Mouse (Mus musculus) C2C12 (cell line): Measurements from ENCODE around the gene Atp7a. TPM values are rescaled to one million over a fixed set of nuclear protein-coding genes. Genes with fewer than 3 reads are reported as not detected.
A peak's percentile ranks its signal among the peaks of the same experiment; 100 is the strongest.

ENCODE experiments used
- H3K27me3 ChIP-seq: one replicate; pipeline ENCODE4 v1.6.1; 2011; ENCODE audit not compliant: control insufficient read depth, insufficient read depth, insufficient read length
- H3K36me3 ChIP-seq: one replicate; pipeline ENCODE4 v1.6.1; 2011; ENCODE audit not compliant: control insufficient read depth, insufficient read depth
- H3K4me3 ChIP-seq: one replicate; pipeline ENCODE4 v1.5.1; 2011; ENCODE audit warnings: mild to moderate bottlenecking, control low read depth; ENCODE audit not compliant: poor library complexity, insufficient read depth, severe bottlenecking
- H3K79me2 ChIP-seq: one replicate; pipeline ENCODE4 v1.6.1; 2011; ENCODE audit not compliant: control insufficient read depth, insufficient read depth
- H3K79me3 ChIP-seq: one replicate; pipeline ENCODE4 v1.6.1; 2011; ENCODE audit warnings: low read depth, control low read depth
- H3ac ChIP-seq: one replicate; pipeline ENCODE3; 2011; ENCODE audit warnings: low read depth; ENCODE audit not compliant: control insufficient read depth, insufficient read length
- CEBPB ChIP-seq: IDR thresholded peaks from one replicate; pipeline ENCODE4 v1.6.1; 2011; ENCODE audit warnings: low read depth, mild to moderate bottlenecking, control low read depth, moderate library complexity
- CTCF ChIP-seq: IDR thresholded peaks from one replicate; pipeline ENCODE4 v1.5.1; 2011; ENCODE audit not compliant: control insufficient read depth, insufficient read depth, insufficient read length
- FOSL1 ChIP-seq: IDR thresholded peaks from one replicate; pipeline ENCODE4 v1.8.0; 2011; ENCODE audit warnings: mild to moderate bottlenecking, low read length; ENCODE audit not compliant: poor library complexity, insufficient read depth, severe bottlenecking
- MAX ChIP-seq: IDR thresholded peaks from one replicate; pipeline ENCODE4 v1.6.1; 2011; ENCODE audit warnings: mild to moderate bottlenecking, control low read depth
- MYOD1 ChIP-seq: IDR thresholded peaks from one replicate; pipeline ENCODE4 v1.6.1; 2011; ENCODE audit warnings: low read depth; ENCODE audit not compliant: control insufficient read depth, insufficient read length
- MYOG ChIP-seq: IDR thresholded peaks from one replicate; pipeline ENCODE4 v1.6.1; 2011; ENCODE audit not compliant: control insufficient read depth, insufficient read length; ENCODE audit errors: extremely low read depth
- USF1 ChIP-seq: IDR thresholded peaks from one replicate; pipeline ENCODE4 v1.6.1; 2011; ENCODE audit warnings: low read depth, mild to moderate bottlenecking, control low read depth, moderate library complexity
- polyA plus RNA-seq: library from polyadenylated mRNA; unstranded; fragments of >200 nt; fragmentation: generic; extraction: Trizol; gene quantifications from one replicate; pipeline ENCODE4 v1.2.1, GENCODE M21; 2012; ENCODE audit warnings: missing spikeins

Atp7a gene
- polyA plus RNA-seq, 1 experiment, result 2.1 TPM

- Histone ChIP-seq H3K79me3 (no peaks in the 10 kb centered on the region), H3K4me3 (no peak overlapping the region), H3K27me3 (no peaks in the 10 kb centered on the region), H3K79me2 (no peaks in the 10 kb centered on the region), H3K36me3 (no peaks in the 10 kb centered on the region), H3ac (no peak overlapping the region)
- TF ChIP-seq USF1 (no peak), FOSL1 (no peak), MYOD1 (no peak), MAX (no peak), CTCF (no peak), MYOG (no peak), CEBPB (no peak)
Observed at GRCm38 (mm10) chrX:106154180-106154586, 127.1 kb downstream of the Atp7a start.

GRCm38 (mm10) chrX:106155892-106156291 lies 128.8 kb downstream of the Atp7a start:
- Histone ChIP-seq H3ac (no peak overlapping the region), H3K36me3 (no peaks in the 10 kb centered on the region), H3K27me3 (no peaks in the 10 kb centered on the region), H3K4me3 (no peak overlapping the region), H3K79me2 (no peaks in the 10 kb centered on the region), H3K79me3 (no peaks in the 10 kb centered on the region)
- TF ChIP-seq MAX, result no peak
- no peak for TF ChIP-seq CTCF
- no peak for TF ChIP-seq MYOG
- TF ChIP-seq FOSL1, result no peak
- TF ChIP-seq USF1, result no peak
- no peak for TF ChIP-seq MYOD1
- no peak for TF ChIP-seq CEBPB

- Histone ChIP-seq H3K79me2 (no peaks in the 10 kb centered on the region), H3K4me3 (no peak overlapping the region), H3ac (no peak overlapping the region), H3K36me3 (no peaks in the 10 kb centered on the region), H3K27me3 (no peaks in the 10 kb centered on the region), H3K79me3 (no peaks in the 10 kb centered on the region)
- no peak for TF ChIP-seq MAX
Observed at GRCm38 (mm10) chrX:106163995-106164394, 136.9 kb downstream of the Atp7a start.

GRCm38 (mm10) chrX:106164555-106164954 lies 137.5 kb downstream of the Atp7a start:
- Histone ChIP-seq H3K79me2 (no peaks in the 10 kb centered on the region), H3K4me3 (no peak overlapping the region), H3ac (no peak overlapping the region), H3K79me3 (no peaks in the 10 kb centered on the region), H3K27me3 (no peaks in the 10 kb centered on the region), H3K36me3 (no peaks in the 10 kb centered on the region)
- TF ChIP-seq CTCF, result no peak
- no peak for TF ChIP-seq MYOD1
- no peak for TF ChIP-seq MYOG
- TF ChIP-seq CEBPB, result no peak
- TF ChIP-seq MAX, result no peak
- TF ChIP-seq USF1, result no peak
- TF ChIP-seq FOSL1, result no peak

GRCm38 (mm10) chrX:106165089-106165488 lies 138.0 kb downstream of the Atp7a start:
- TF ChIP-seq FOSL1 (no peak), CTCF (peak; percentile 14)
- Histone ChIP-seq H3K79me3 (no peaks in the 10 kb centered on the region), H3K4me3 (no peak overlapping the region), H3K36me3 (no peaks in the 10 kb centered on the region), H3ac (no peak overlapping the region), H3K27me3 (no peaks in the 10 kb centered on the region), H3K79me2 (no peaks in the 10 kb centered on the region)

GRCm38 (mm10) chrX:106171106-106171852 lies 144.2 kb downstream of the Atp7a start:
- TF ChIP-seq MYOG, result no peak
- TF ChIP-seq CEBPB, result no peak
- no peak for TF ChIP-seq MAX
- TF ChIP-seq FOSL1, result no peak
- TF ChIP-seq USF1, result no peak
- TF ChIP-seq CTCF, result peak; percentile 39
- no peak for TF ChIP-seq MYOD1
- Histone ChIP-seq H3K4me3 (no peak overlapping the region), H3K27me3 (no peaks in the 10 kb centered on the region), H3K36me3 (no peaks in the 10 kb centered on the region), H3K79me3 (no peaks in the 10 kb centered on the region), H3ac (no peak overlapping the region), H3K79me2 (no peaks in the 10 kb centered on the region)
